Mouse (Mus musculus): ENCODE measurements around the gene Wrap53. TPM values are rescaled to one million over a fixed set of nuclear protein-coding genes. Genes with fewer than 3 reads are reported as not detected.
A peak's percentile ranks its signal among the peaks of the same experiment; 100 is the strongest.

Gene Wrap53
- polyA plus RNA-seq, 1 experiment from 2014 or later = 13.3 TPM

DNA sequence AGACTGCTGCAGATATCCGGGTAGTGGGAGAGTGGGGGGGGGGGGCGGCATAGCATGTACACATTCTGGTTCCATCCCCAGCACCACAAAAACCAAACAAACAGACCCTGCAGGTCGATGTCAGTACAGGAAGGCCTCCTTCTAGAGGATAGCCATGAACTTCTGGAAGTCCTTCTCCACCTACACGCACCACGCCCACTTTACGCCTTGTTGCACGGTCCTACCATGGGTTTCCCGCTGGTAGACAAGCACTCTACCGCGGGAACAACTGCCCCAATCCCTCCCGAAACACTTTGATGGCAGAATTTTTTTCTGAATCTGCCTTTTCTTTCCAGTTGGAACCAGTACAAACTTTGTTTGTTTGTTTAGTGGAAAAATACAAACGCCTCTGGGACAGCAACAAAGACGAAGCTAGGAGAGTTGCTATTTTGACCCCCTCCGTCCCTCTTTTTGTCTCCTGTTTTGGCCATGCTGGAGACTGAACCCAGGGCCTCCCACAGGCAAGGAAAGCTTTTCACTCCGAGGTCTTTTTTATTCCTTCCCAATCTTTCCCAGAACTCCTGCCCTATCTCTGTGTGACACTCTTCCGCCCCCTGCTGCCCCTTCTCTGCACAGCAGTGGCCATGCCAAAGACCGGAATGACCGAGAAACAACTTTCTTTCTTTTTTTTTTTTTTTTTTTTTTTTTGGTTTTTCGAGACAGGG lies 33.6 kb upstream of the Wrap53 start:
- ATAC-seq (replicated peaks; ENCODE audit: insufficient number of reproducible peaks, insufficient read depth, low FRiP score, low read depth) = no peak; the same call in 1 of the 2 replicates

DNA sequence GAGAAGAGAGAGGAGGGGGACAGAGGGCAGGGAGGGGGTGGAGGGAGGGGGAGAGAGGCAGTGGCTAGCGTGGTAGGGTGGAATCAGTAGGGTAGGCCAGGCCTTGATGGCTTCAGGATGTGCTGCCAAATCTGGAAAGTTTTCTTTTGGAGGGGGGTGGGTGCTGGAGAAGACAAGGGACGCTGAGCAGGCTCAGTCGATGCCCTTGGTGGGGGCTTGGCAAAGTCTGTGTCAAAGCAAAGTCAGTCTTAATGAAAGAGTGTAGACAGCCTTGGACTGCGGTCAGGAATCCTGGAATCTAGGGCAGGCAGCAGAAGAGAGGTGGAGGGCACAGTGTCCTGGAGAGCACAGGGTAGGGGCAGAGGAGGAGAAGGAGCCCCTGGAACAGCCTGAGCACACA lies 30.8 kb upstream of the Wrap53 start:
- 46% methylated on average over 4 of the region's 4 CpGs for whole genome bisulfite sequencing
- Histone ChIP-seq H3K27ac (no peak overlapping the region), H3K9ac (no peak overlapping the region)

More for the DNA sequence above, 33.6 kb upstream of the Wrap53 start:
- Histone ChIP-seq H3K4me1 (replicated peaks) (peaks cover 4% of the 10 kb centered on the region), H3K36me3 (no peaks in the 10 kb centered on the region), H3K4me2 (peak overlapping the region; percentile 44), H3K9ac (peak overlapping the region; percentile 16), H3K27me3 (0 out of 2 replicates have a peak, but pooled peaks cover 11% of the 10 kb centered on the region), H3K9me3 (replicated peaks) (no peaks in the 10 kb centered on the region), H3K4me3 (peak overlapping the region; percentile 18; the same call in 1 of the 2 replicates), H3K27ac (no peak overlapping the region)
- WGBS = 13% methylated on average over 19 of the region's 19 CpGs

DNA sequence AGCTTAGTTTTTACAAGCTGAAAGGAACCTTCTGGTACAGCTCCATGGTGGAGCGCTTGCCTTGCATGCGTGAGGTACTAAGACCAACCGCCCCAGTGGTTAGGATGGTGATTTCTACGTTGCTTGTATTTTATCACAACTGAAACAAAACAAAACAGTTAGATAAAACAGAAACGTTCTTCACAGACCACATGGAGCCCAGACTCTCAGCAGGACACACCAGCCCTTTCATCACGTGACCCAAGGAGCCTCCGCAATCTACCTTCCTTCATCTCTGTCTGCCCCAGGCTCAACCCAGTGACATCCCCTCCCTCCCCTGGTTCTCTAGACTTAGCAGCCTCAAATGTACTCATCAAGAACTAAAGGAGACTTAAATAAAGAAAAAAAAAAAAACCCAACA lies 29.4 kb upstream of the Wrap53 start:
- no peaks in the 10 kb centered on the region for H3K27me3 ChIP-seq
- no peak overlapping the region for H3K4me2 ChIP-seq
- no peaks in the 10 kb centered on the region for H3K9me3 ChIP-seq (replicated peaks)
- ATAC-seq (replicated peaks; ENCODE audit: insufficient number of reproducible peaks, insufficient read depth, low FRiP score, low read depth) = no peak
- H3K4me3 ChIP-seq = no peak overlapping the region
- H3K27ac ChIP-seq = no peak overlapping the region
- H3K9ac ChIP-seq = no peak overlapping the region
- H3K36me3 ChIP-seq = no peaks in the 10 kb centered on the region
- WGBS = 60% methylated on average over 7 of the region's 7 CpGs
- H3K4me1 ChIP-seq (replicated peaks) = peaks cover 21% of the 10 kb centered on the region

More for the DNA sequence above, 30.8 kb upstream of the Wrap53 start:
- Histone ChIP-seq H3K36me3 (no peaks in the 10 kb centered on the region), H3K4me1 (replicated peaks) (peaks cover 9% of the 10 kb centered on the region), H3K4me2 (no peak overlapping the region), H3K27me3 (0 out of 2 replicates have a peak, but pooled peaks cover 9% of the 10 kb centered on the region), H3K4me3 (no peak overlapping the region), H3K9me3 (replicated peaks) (no peaks in the 10 kb centered on the region)
- no peak for ATAC-seq (replicated peaks; ENCODE audit: insufficient number of reproducible peaks, insufficient read depth, low FRiP score, low read depth)

DNA sequence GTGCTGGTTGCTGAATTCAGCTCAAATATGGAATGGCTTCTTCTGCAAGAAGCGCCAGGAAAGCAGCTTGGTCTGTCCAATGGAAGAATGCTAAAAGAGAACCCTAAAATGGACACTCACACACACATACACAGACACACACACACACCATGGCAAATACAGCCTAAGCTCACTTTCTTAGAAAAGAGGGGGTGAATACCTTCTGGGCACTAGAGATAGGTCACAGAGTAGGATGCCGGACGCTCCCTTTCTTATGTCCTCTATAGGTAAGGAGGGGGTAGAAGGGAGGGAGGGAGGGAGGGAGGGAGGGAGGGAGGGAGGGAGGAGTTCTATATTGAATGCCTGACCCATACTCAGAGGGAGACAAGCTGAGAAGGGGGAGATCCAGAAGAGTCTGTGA lies 28.5 kb upstream of the Wrap53 start:
- Histone ChIP-seq H3K36me3 (no peaks in the 10 kb centered on the region), H3K9me3 (replicated peaks) (no peaks in the 10 kb centered on the region), H3K27me3 (no peaks in the 10 kb centered on the region), H3K4me1 (replicated peaks) (peaks cover 26% of the 10 kb centered on the region), H3K9ac (no peak overlapping the region), H3K4me2 (no peak overlapping the region), H3K27ac (no peak overlapping the region), H3K4me3 (no peak overlapping the region)
- WGBS = 84% methylated on average over 3 of the region's 3 CpGs
- no peak for ATAC-seq (replicated peaks; ENCODE audit: insufficient number of reproducible peaks, insufficient read depth, low FRiP score, low read depth)

DNA sequence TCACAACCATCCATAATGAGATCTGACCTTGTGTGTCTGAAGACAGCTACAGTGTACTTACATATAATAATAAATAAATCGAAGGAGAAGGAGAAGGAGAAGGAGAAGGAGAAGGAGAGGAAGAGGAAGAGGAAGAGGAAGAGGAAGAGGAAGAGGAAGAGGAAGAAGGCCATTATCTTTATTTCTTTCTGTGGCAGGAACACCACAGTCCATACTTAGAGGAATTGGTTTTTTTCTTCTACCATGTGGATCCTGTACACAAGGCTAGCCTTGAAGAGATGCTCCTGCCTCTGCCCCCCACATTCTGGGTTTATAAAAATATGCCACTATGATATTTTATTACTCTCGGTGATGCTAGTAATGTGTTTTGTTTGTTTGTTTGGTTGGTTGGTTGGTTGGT lies 26.8 kb upstream of the Wrap53 start:
- Histone ChIP-seq H3K27ac (no peak overlapping the region), H3K9ac (no peak overlapping the region), H3K36me3 (no peaks in the 10 kb centered on the region), H3K27me3 (no peaks in the 10 kb centered on the region), H3K9me3 (replicated peaks) (no peaks in the 10 kb centered on the region), H3K4me3 (no peak overlapping the region), H3K4me1 (replicated peaks) (peaks cover 37% of the 10 kb centered on the region), H3K4me2 (no peak overlapping the region)
- WGBS = 78% methylated on average over 2 of the region's 2 CpGs
- ATAC-seq (replicated peaks; ENCODE audit: insufficient number of reproducible peaks, insufficient read depth, low FRiP score, low read depth) = no peak

DNA sequence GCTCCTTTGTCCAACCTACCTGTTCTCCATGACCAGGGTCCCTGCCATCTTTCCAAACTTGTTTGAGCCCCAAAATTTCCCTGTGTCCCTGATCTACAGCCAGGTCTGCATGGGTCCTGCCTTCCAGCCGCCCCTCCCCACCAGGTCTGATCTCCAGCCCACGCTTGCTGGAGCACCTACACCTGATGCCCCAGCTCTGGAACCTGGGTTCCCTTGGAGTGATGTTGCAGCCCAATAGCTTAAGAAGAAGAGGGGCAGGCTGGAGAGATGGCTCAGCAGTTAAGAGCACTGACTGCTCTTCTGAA lies 26.4 kb upstream of the Wrap53 start:
- no peak for ATAC-seq (replicated peaks; ENCODE audit: insufficient number of reproducible peaks, insufficient read depth, low FRiP score, low read depth)
- H3K4me2 ChIP-seq = peak overlapping the region; percentile 99
- H3K27me3 ChIP-seq = no peaks in the 10 kb centered on the region
- H3K9ac ChIP-seq = peak overlapping the region; percentile 48; the same call in 1 of the 2 replicates
- H3K4me3 ChIP-seq = peak overlapping the region; percentile 68
- H3K4me1 ChIP-seq (replicated peaks) = peaks cover 41% of the 10 kb centered on the region
- 0 out of 2 replicates have a peak overlapping the region, but pooled peaks have one; percentile 26 for H3K27ac ChIP-seq
- H3K36me3 ChIP-seq = no peaks in the 10 kb centered on the region
- H3K9me3 ChIP-seq (replicated peaks) = no peaks in the 10 kb centered on the region
- 70% methylated on average over 2 of the region's 2 CpGs for WGBS

DNA sequence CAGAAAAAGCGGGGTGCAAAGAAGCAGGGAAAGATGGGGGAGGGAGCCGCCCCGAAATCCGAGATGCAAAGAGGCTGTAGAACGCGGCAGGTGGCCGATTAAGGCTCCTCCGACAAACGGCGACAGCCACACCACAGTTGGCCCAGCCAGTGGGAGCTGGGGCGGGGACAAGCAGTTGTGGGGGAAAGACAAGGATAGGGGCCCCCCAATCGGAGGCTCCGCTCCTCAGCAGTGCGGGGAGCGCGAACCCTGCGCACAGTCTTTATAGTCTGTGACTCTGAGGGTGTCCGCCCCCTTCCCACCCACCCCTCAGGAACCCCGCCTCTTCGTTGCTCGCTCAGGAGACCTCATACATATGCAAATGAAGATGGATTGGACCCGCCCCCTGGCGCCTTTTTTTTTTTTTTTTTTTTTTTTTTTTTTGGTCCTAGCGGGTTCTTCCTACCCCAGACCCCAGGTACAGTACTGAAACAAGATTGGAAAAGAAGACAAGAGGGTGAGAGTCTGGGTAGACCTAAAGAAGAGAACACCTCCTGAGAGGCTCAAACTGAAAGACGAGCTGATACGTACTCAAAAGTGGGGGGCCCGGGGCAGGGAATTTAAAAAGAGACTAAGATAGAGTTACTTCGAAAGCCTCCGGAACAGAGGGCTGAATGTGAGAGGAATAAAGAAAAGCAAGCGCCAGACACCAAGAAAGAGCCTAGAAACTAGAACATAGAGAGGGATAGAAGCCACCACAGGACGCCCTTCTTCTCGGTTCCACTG lies 25.9 kb upstream of the Wrap53 start, which contains the start of gene Atp1b2:
Gene Atp1b2 (minus strand): TSS at position 217 of the 765 bp plus-strand sequence.
- Histone ChIP-seq H3K4me3 (peak within 1 kb of the TSS; percentile 68), H3K9me3 (replicated peaks) (no peaks in the 10 kb centered on the region), H3K27ac (peak within 1 kb of the TSS; percentile 82), H3K27me3 (no peaks in the 10 kb centered on the region), H3K36me3 (no peaks in the 10 kb centered on the region), H3K9ac (peak within 1 kb of the TSS; percentile 78), H3K4me1 (replicated peaks) (peaks cover 47% of the 10 kb centered on the region), H3K4me2 (peak within 1 kb of the TSS; percentile 99)
- 2% methylated on average over 32 of the region's 32 CpGs for WGBS
- ATAC-seq (replicated peaks; ENCODE audit: insufficient number of reproducible peaks, insufficient read depth, low FRiP score, low read depth) = peak; percentile 88

DNA sequence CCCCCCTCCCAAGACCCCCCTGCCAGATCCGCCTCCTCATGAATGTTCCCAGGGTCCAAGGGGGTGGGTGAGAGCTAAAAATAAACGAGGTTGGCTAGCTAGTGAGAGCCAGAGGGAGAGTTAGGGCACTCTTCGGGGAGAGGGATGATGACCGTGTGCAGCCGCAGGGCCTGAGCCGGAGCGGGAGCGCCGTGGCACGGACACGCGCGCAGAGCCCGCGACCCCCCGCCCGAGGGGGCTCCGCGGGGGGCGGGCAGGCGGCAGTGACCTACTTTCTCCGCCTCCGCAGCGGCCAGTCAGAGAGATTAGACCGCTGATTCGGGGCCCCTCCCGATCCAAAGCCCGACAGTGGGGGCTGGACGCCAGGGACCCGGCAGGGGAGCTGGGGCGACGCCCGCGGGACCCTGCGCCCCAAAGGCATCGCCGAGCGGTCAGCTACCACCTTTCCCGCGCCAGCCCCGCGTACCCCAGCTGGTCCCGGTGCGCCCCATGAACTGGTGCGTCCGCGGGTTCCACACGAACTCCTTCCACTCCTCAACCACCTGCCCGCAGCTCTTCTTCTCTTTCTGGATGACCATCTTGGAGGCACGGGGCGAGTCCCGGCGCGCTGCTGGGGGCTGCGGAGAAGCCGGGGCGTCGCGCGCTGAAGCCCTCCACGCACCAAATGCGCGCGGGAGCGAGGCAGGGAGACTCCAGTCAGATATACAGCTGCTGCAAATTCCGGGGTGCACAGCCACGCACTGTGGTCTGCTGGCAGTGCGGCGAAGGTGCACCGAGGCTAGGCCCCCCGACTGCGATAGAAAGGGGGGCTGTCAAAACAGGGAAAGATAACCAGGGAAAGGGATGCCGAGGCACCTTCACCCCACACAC lies 25.0 kb upstream of the Wrap53 start:
- Histone ChIP-seq H3K4me1 (replicated peaks) (peaks cover 55% of the 10 kb centered on the region), H3K27ac (peak overlapping the region; percentile 82), H3K36me3 (no peaks in the 10 kb centered on the region), H3K4me3 (peak overlapping the region; percentile 68), H3K4me2 (peak overlapping the region; percentile 99), H3K27me3 (no peaks in the 10 kb centered on the region), H3K9ac (peak overlapping the region; percentile 78), H3K9me3 (replicated peaks) (no peaks in the 10 kb centered on the region)
- under 1% methylated on average over 73 of the region's 73 CpGs for WGBS
- peak; percentile 45; the same call in 1 of the 2 replicates for ATAC-seq (replicated peaks; ENCODE audit: insufficient number of reproducible peaks, insufficient read depth, low FRiP score, low read depth)

DNA sequence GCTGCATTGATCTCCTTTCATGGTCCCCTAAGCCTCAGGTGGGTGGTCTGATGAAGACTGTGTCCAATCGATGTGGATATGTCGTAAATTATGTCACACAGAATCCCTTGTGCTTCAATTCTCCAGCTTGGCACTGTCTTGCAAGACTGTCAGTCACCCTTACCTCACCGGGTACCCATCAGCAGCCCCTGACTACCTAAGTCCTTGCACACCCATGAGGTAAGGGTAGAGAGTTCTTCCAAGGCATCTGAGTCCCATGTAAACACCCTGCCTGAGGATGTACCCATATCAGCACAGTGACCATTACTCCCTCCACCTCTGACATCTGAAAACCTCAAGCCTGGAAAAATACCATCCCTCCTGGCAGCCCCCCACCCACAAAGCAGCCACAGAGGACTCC lies 24.3 kb upstream of the Wrap53 start:
- Histone ChIP-seq H3K9me3 (replicated peaks) (no peaks in the 10 kb centered on the region), H3K9ac (peak overlapping the region; percentile 78), H3K36me3 (no peaks in the 10 kb centered on the region), H3K27me3 (no peaks in the 10 kb centered on the region), H3K4me1 (replicated peaks) (peaks cover 62% of the 10 kb centered on the region), H3K27ac (peak overlapping the region; percentile 82), H3K4me2 (peak overlapping the region; percentile 99), H3K4me3 (peak overlapping the region; percentile 68)
- 51% methylated on average over 3 of the region's 3 CpGs for WGBS
- no peak for ATAC-seq (replicated peaks; ENCODE audit: insufficient number of reproducible peaks, insufficient read depth, low FRiP score, low read depth)

DNA sequence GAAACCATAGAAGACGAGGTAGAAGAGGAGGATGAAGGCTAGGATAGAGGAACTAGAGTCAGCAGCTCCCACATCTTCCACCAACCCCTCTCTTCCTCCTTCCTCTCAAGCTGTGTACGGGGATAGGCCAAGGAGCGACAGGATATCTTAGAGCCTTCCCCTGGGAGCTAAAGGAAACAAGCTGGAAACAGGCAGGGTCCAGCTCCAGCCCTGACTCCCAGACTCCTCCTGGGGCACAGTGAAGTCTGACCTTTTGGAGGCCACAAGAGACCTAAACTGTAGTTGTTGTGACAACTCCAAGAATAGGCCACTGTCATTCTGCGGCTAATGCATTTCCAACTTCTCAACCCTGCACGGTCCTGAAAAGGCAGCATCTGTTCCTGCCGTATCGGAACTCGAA lies 23.5 kb upstream of the Wrap53 start:
- H3K27ac ChIP-seq = peak overlapping the region; percentile 82
- WGBS = 72% methylated on average over 8 of the region's 8 CpGs

DNA sequence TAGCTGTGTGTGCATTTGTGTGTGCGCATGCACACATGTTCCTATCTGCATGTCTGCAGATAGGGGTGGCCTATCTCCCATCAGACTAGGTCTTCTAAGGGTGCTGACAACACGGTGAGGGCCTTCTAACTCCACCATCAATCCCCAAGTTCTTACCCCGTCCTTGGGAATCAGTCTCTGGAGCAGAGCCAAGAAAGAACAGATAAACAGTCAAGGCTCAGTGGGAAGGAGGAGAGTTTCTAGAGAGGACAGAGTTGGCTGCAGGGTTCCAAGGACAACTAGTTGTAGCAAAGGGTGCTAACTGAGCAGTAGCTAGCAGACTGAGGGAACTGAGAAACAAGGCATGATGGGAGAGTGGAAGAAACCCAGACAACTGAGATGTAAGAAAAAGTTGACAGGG lies 21.7 kb upstream of the Wrap53 start:
- Histone ChIP-seq H3K27me3 (no peaks in the 10 kb centered on the region), H3K9ac (no peak overlapping the region), H3K4me3 (no peak overlapping the region), H3K4me1 (replicated peaks) (peaks cover 65% of the 10 kb centered on the region), H3K27ac (no peak overlapping the region), H3K9me3 (replicated peaks) (no peaks in the 10 kb centered on the region), H3K4me2 (no peak overlapping the region), H3K36me3 (no peaks in the 10 kb centered on the region)
- 32% methylated on average over 3 of the region's 3 CpGs for WGBS
- ATAC-seq (replicated peaks; ENCODE audit: insufficient number of reproducible peaks, insufficient read depth, low FRiP score, low read depth) = no peak

More for the DNA sequence above, 23.5 kb upstream of the Wrap53 start:
- H3K27me3 ChIP-seq = no peaks in the 10 kb centered on the region
- H3K9me3 ChIP-seq (replicated peaks) = no peaks in the 10 kb centered on the region
- no peaks in the 10 kb centered on the region for H3K36me3 ChIP-seq
- peak overlapping the region; percentile 99; the same call in 1 of the 2 replicates for H3K4me2 ChIP-seq
- ATAC-seq (replicated peaks; ENCODE audit: insufficient number of reproducible peaks, insufficient read depth, low FRiP score, low read depth) = no peak
- H3K4me1 ChIP-seq (replicated peaks) = peaks cover 65% of the 10 kb centered on the region
- no peak overlapping the region for H3K9ac ChIP-seq
- 0 out of 2 replicates have a peak overlapping the region, but pooled peaks have one; percentile 68 for H3K4me3 ChIP-seq

Measured in heart, embryonic 15.5 days (tissue).